Mouse (Mus musculus): ENCODE data around the gene Zscan12. TPM values are rescaled to one million over a fixed set of nuclear protein-coding genes. Genes with fewer than 3 reads are reported as not detected.

Gene Zscan12
- 3.7 TPM for polyA plus RNA-seq (2017; shearing (Covaris generic))

DNA sequence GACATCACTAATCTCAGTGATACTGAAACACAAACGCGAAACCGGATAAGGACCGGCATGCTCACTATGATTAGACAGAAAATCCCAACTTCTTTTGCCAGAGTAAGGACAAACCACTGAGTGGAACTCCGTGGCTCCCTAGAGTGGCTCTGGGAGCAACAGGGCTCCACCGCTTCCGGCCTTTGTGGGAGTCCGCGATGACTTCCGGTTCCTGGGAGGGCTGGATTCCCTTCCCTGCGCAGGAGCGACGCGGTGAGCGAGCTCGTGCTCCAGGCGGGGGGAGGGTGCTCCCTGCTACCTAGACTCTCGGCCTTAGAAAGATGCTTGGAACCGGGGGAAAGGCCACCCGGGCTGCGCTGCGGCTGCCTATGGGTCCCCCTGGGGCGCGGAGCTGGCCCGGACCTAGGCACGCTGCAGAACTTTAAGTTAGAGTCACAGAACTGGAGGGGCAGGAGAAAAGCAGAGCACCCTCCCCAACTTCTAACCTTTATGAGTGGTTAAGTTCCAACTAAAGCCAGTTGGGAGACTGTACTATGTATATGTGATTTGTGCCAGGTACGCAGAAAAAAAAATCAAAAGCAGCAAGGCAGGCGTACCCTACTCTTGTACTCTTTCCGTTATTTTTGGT, at the start of gene Zscan12:
Gene Zscan12, plus strand, starts transcription at position 200 of the 628 bp plus-strand sequence.

GRCm38 (mm10) chr13:21346610-21347009, 16.0 kb upstream of the Zscan12 start, which contains the start of gene Olfr1367:
Gene Olfr1367, plus strand, starts transcription at chr13:21346910.

DNA sequence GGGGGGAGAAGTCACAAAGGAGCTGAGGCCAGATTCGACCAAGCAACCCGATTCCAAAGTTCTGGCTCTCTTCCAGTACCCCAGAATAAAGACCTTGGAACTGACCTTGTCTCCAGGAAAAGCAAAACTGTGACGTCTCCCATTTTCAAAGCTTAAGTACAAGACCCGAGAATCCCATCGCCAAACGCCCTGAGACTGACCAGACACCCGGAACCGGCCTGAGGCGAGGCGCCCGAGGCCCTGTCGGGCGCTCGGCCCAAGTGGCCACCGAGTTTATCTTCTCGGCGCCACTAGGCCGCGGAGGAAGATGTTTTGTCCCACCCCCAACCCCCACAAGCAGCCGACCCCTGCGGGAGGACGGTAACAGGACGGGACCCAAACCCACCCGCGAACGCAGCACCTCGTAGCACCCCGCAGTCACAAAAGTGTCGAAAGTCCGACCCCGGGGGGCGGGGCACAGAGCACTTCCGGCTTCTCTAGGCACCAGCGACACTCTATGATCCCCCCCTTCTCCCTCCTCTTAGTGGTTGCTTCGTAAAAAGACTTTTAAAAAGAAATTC, 39.7 kb downstream of the Zscan12 start, which contains the start of gene Zkscan3:
Gene Zkscan3, minus strand, starts transcription at position 469 of the 560 bp plus-strand sequence.

Other genes starting within 250 kb of the Zscan12 start
- not detected for gene Olfr263, start 233.2 kb upstream of the Zscan12 start, polyA plus RNA-seq (2017; shearing (Covaris generic))
- not detected for gene Olfr1368, start 217.0 kb upstream of the Zscan12 start, polyA plus RNA-seq (2017; shearing (Covaris generic))
- gene Trim27, start 183.4 kb upstream of the Zscan12 start, polyA plus RNA-seq (2017; shearing (Covaris generic)): 128 TPM
- gene Gpx5, start 70.1 kb upstream of the Zscan12 start, polyA plus RNA-seq (2017; shearing (Covaris generic)): 0.30 TPM
- 0.57 TPM for gene Gpx6, start 50.7 kb upstream of the Zscan12 start, polyA plus RNA-seq (2017; shearing (Covaris generic))
- not detected for gene Olfr1367, start 15.9 kb upstream of the Zscan12 start, polyA plus RNA-seq (2017; shearing (Covaris generic))
- 36.5 TPM for gene Zkscan3, start 39.9 kb downstream of the Zscan12 start, polyA plus RNA-seq (2017; shearing (Covaris generic))
- 0.39 TPM for gene Pgbd1, start 78.2 kb downstream of the Zscan12 start, polyA plus RNA-seq (2017; shearing (Covaris generic))
- 7.8 TPM for gene Zscan26, start 90.9 kb downstream of the Zscan12 start, polyA plus RNA-seq (2017; shearing (Covaris generic))
- not detected for gene Nkapl, start 105.7 kb downstream of the Zscan12 start, polyA plus RNA-seq (2017; shearing (Covaris generic))
- gene Zkscan4, start 116.1 kb downstream of the Zscan12 start, polyA plus RNA-seq (2017; shearing (Covaris generic)): not detected
- gene Gm10065, start 116.6 kb downstream of the Zscan12 start, polyA plus RNA-seq (2017; shearing (Covaris generic)): not detected
- gene AK157302, start 132.4 kb downstream of the Zscan12 start, polyA plus RNA-seq (2017; shearing (Covaris generic)): 0.21 TPM
- gene Gm11273, start 138.6 kb downstream of the Zscan12 start, polyA plus RNA-seq (2017; shearing (Covaris generic)): 11.8 TPM
- gene Zkscan8, start 168.3 kb downstream of the Zscan12 start, polyA plus RNA-seq (2017; shearing (Covaris generic)): 2.6 TPM
- gene Olfr1366, start 180.0 kb downstream of the Zscan12 start, polyA plus RNA-seq (2017; shearing (Covaris generic)): not detected
- 0.35 TPM for gene Olfr1535, start 197.1 kb downstream of the Zscan12 start, polyA plus RNA-seq (2017; shearing (Covaris generic))
- gene Olfr1364, start 218.9 kb downstream of the Zscan12 start, polyA plus RNA-seq (2017; shearing (Covaris generic)): not detected

Data from effector memory CD4-positive, alpha-beta T cell, adult 7 months (primary cell).